Mouse (Mus musculus) activated CD4-positive, CD25-positive, alpha-beta regulatory T cell, adult 9 weeks (primary cell): Measurements from ENCODE around the gene 3300002I08Rik. TPM values are rescaled to one million over a fixed set of nuclear protein-coding genes. Genes with fewer than 3 reads are reported as not detected.

Experiments
- polyA plus RNA-seq: library from polyadenylated mRNA; unstranded; fragments of 100-300 nt; shearing (Covaris generic); gene quantifications from one replicate; pipeline ENCODE4 v1.2.1, GENCODE M21; 2017

3300002I08Rik gene
- 8.5 TPM for polyA plus RNA-seq

GRCm38 (mm10) chr2:150362113-150362877, at the start of gene 3300002I08Rik:
Gene 3300002I08Rik (minus strand): TSS chr2:150362765.

DNA sequence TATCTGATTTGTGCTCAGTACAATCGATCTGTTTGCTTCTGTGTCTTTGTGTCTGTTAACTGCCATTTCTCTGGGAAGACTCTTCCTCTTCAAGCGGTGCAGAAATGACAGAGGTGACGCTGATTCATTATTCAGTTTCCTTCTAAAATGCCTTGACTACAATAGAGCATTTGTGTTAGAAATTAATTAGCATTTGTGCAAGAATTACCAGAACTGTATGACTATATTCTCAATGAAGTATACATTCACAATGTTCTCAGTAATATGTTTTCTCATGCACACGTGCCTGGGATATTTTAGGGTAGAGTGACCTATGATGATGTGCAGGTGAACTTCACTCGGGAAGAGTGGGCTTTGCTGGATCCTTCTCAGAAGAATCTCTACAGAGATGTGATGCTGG, 39.2 kb downstream of the 3300002I08Rik start, which contains the start of gene Gm10130:
TSS of gene Gm10130 (plus strand) at position 301 of the 400 bp plus-strand sequence.

Other genes with a start within 250 kb of the 3300002I08Rik start
- 31.1 TPM for gene Zfp120, start 226.1 kb downstream of the 3300002I08Rik start, polyA plus RNA-seq
- gene Gm10770, start 183.1 kb downstream of the 3300002I08Rik start, polyA plus RNA-seq: not detected
- 1.7 TPM for gene Gm14139, start 181.0 kb downstream of the 3300002I08Rik start, polyA plus RNA-seq
- 18.2 TPM for gene Zfp937, start 144.7 kb downstream of the 3300002I08Rik start, polyA plus RNA-seq
- gene Gm21994, start 107.2 kb downstream of the 3300002I08Rik start, polyA plus RNA-seq: 46.5 TPM
- gene Gm14124, start 105.2 kb downstream of the 3300002I08Rik start, polyA plus RNA-seq: 0.26 TPM
- 26.5 TPM for gene Gm10130, start 39.1 kb downstream of the 3300002I08Rik start, polyA plus RNA-seq
- 9.4 TPM for gene Zfp442, start 88.7 kb upstream of the 3300002I08Rik start, polyA plus RNA-seq
- 0.50 TPM for gene Zfp345, start 122.3 kb upstream of the 3300002I08Rik start, polyA plus RNA-seq
- 326 TPM for gene Cst7, start 207.7 kb upstream of the 3300002I08Rik start, polyA plus RNA-seq
- gene Apmap, start 245.8 kb upstream of the 3300002I08Rik start, polyA plus RNA-seq: 37.0 TPM